Mouse (Mus musculus): Measurements from ENCODE around the gene Socs7.
A peak's percentile ranks its signal among the peaks of the same experiment; 100 is the strongest.

The Socs7 gene

GRCm38 (mm10) chr11:97343619-97344018, 18.7 kb upstream of the Socs7 start:
- DNase-seq, result peak; percentile 29

GRCm38 (mm10) chr11:97345446-97345845, 16.9 kb upstream of the Socs7 start:
- DNase-seq, result no peak

GRCm38 (mm10) chr11:97346383-97346782, 16.0 kb upstream of the Socs7 start:
- DNase-seq, result no peak

GRCm38 (mm10) chr11:97347291-97347690, 15.1 kb upstream of the Socs7 start:
- DNase-seq, result no peak

GRCm38 (mm10) chr11:97350035-97350434, 12.3 kb upstream of the Socs7 start:
- peak; percentile 70 for DNase-seq

GRCm38 (mm10) chr11:97352027-97352684, 10.2 kb upstream of the Socs7 start, which contains the start of gene Gpr179:
Gpr179 (minus strand) TSS chr11:97352077.
- no peak for DNase-seq

- no peak for DNase-seq
Measured at GRCm38 (mm10) chr11:97352935-97353597, 9.3 kb upstream of the Socs7 start.

GRCm38 (mm10) chr11:97354646-97355045, 7.7 kb upstream of the Socs7 start:
- DNase-seq, result no peak

GRCm38 (mm10) chr11:97355247-97355646, 7.1 kb upstream of the Socs7 start:
- no peak for DNase-seq

GRCm38 (mm10) chr11:97357663-97358062, 4.7 kb upstream of the Socs7 start:
- peak; percentile 83 for DNase-seq

GRCm38 (mm10) chr11:97362649-97362942, 245 bp downstream of the Socs7 start:
- DNase-seq, result peak; percentile 66

GRCm38 (mm10) chr11:97362943-97363643, 742 bp downstream of the Socs7 start:
- DNase-seq, result peak; percentile 55

- peak; percentile 22 for DNase-seq
Measured at GRCm38 (mm10) chr11:97363644-97363995, 1.3 kb downstream of the Socs7 start.

GRCm38 (mm10) chr11:97365556-97365955, 3.2 kb downstream of the Socs7 start:
- DNase-seq, result no peak

GRCm38 (mm10) chr11:97368501-97368900, 6.2 kb downstream of the Socs7 start:
- DNase-seq, result no peak

- DNase-seq, result no peak
Measured at GRCm38 (mm10) chr11:97370329-97371091, 8.2 kb downstream of the Socs7 start.

- no peak for DNase-seq
Measured at GRCm38 (mm10) chr11:97372159-97372864, 10.0 kb downstream of the Socs7 start.

- no peak for DNase-seq
Measured at GRCm38 (mm10) chr11:97373402-97373801, 11.1 kb downstream of the Socs7 start.

GRCm38 (mm10) chr11:97380036-97380435, 17.7 kb downstream of the Socs7 start:
- DNase-seq, result no peak

GRCm38 (mm10) chr11:97383017-97383416, 20.7 kb downstream of the Socs7 start:
- no peak for DNase-seq

GRCm38 (mm10) chr11:97383764-97384163, 21.4 kb downstream of the Socs7 start:
- DNase-seq, result no peak

GRCm38 (mm10) chr11:97387811-97388210, 25.5 kb downstream of the Socs7 start:
- no peak for DNase-seq

GRCm38 (mm10) chr11:97389127-97389526, 26.8 kb downstream of the Socs7 start:
- no peak for DNase-seq
